Mouse (Mus musculus) stomach, embryonic 15.5 days (tissue): ENCODE results near the gene Nrbp1. TPM values are rescaled to one million over a fixed set of nuclear protein-coding genes. Genes with fewer than 3 reads are reported as not detected.

Experiments used
- polyA plus RNA-seq: library from polyadenylated mRNA; unstranded; fragments of >200 nt; fragmentation: Nextera tagmentation; extraction: Ambion mirVana; gene quantifications from 2 replicates; pipeline ENCODE4 v1.2.1, GENCODE M21; 2015

Gene Nrbp1
- polyA plus RNA-seq, 1 experiment from 2014 or later: 141 TPM

Other genes with a start within 250 kb of the Nrbp1 start
- gene Atraid, start 192.6 kb upstream of the Nrbp1 start, polyA plus RNA-seq: 151 and 157 TPM in 2 replicates
- 8.9 and 10.4 TPM in 2 replicates for gene Slc5a6, start 191.9 kb upstream of the Nrbp1 start, polyA plus RNA-seq
- 23.0 and 26.7 TPM in 2 replicates for gene Cad, start 186.1 kb upstream of the Nrbp1 start, polyA plus RNA-seq
- gene Dnajc5g, start 134.6 kb upstream of the Nrbp1 start, polyA plus RNA-seq: not detected in 2 replicates
- gene Slc30a3, start 132.6 kb upstream of the Nrbp1 start, polyA plus RNA-seq: 0.26 and 0.37 TPM in 2 replicates
- gene Trim54, start 124.2 kb upstream of the Nrbp1 start, polyA plus RNA-seq: 0.62 TPM in 1 of 2 replicates, not detected in the other
- gene Ucn, start 102.0 kb upstream of the Nrbp1 start, polyA plus RNA-seq: not detected in 2 replicates
- 58.8 and 63.0 TPM in 2 replicates for gene Mpv17, start 86.6 kb upstream of the Nrbp1 start, polyA plus RNA-seq
- gene Gm29609, start 61.0 kb upstream of the Nrbp1 start, polyA plus RNA-seq: 0.68 and 1.8 TPM in 2 replicates
- gene Gtf3c2, start 60.7 kb upstream of the Nrbp1 start, polyA plus RNA-seq: 53.4 and 69.6 TPM in 2 replicates
- gene Snx17, start 47.6 kb upstream of the Nrbp1 start, polyA plus RNA-seq: 115 and 132 TPM in 2 replicates
- 60.3 and 68.3 TPM in 2 replicates for gene Eif2b4, start 47.4 kb upstream of the Nrbp1 start, polyA plus RNA-seq
- 8.6 and 9.8 TPM in 2 replicates for gene Zfp513, start 38.6 kb upstream of the Nrbp1 start, polyA plus RNA-seq
- 124 and 125 TPM in 2 replicates for gene Ppm1g, start 20.2 kb upstream of the Nrbp1 start, polyA plus RNA-seq
- 0.44 and 0.53 TPM in 2 replicates for gene Gm9970, start 368 bp downstream of the Nrbp1 start, polyA plus RNA-seq
- gene Krtcap3, start 10.8 kb downstream of the Nrbp1 start, polyA plus RNA-seq: 65.4 and 66.6 TPM in 2 replicates
- gene Ift172, start 50.3 kb downstream of the Nrbp1 start, polyA plus RNA-seq: 27.2 and 31.1 TPM in 2 replicates
- gene Fndc4, start 55.2 kb downstream of the Nrbp1 start, polyA plus RNA-seq: 38.3 and 38.6 TPM in 2 replicates
- 0.86 and 1.4 TPM in 2 replicates for gene Gckr, start 56.6 kb downstream of the Nrbp1 start, polyA plus RNA-seq
- 44.5 and 45.0 TPM in 2 replicates for gene Zfp512, start 211.6 kb downstream of the Nrbp1 start, polyA plus RNA-seq
- gene 4930548H24Rik, start 244.9 kb downstream of the Nrbp1 start, polyA plus RNA-seq: 0.10 TPM in 1 of 2 replicates, not detected in the other